Mouse (Mus musculus): ENCODE results near the gene Rasgrp3. TPM values are rescaled to one million over a fixed set of nuclear protein-coding genes. Genes with fewer than 3 reads are reported as not detected.

Rasgrp3 gene
- 1.3 and 2.9 TPM in 2 replicates for polyA plus RNA-seq (2012; ENCODE audit: low replicate concordance)

GRCm38 (mm10) chr17:75435599-75435998 is at the start of gene Rasgrp3:
TSS of gene Rasgrp3 (plus strand) at chr17:75435896.

DNA sequence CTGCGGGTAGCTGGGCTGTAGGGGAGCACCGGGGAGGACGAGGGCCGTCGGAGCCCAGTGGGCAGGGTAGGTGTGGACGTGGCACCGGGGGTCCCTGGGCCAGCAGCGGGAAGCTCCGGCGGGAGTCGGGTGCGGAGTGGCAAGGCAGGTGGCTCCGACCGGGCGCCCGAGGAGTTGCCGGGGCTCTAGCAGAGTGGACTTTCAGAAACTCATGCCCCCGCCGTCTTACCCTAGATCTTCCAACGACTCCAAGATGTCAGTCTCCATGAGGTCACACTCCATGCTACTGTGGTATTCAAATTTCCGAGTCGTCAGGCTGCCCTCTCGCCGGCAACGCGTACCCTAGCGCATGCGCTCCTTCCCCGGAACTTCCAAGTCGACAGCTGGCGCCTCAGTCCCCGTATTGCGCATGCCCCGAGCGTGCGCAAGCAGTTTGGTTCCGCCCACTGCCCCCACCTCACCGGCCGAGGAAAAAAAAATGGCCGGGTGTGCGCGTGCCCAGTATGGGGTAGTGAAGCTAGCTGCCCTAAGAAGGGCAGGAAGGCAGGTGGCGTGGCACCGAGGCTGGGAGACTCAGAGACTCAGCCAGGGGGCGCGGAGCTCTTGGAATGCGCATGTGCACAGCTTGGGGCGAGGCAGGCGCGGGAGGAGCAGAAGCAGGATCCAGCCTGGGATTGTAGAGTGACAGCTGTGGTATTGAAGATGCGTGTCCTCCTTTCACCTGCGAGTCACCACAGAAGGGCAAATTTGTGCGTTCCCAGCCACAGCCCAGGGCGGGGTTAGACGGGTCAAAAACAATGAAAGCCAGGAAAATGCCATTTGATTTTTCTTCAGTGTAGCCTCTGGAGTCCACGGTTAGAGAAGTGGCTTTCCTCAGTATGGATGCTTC is 116.1 kb downstream of the Rasgrp3 start, which contains the start of gene Fam98a:
Fam98a (minus strand) TSS at position 435 of the 889 bp plus-strand sequence.

Other genes with a start within 250 kb of the Rasgrp3 start
- 11.5 and 16.2 TPM in 2 replicates for gene Fam98a, start 116.0 kb downstream of the Rasgrp3 start, polyA plus RNA-seq (2012; ENCODE audit: low replicate concordance)

Measured in leukemia stem cell, adult 10-12 weeks (primary cell).